Comparison of ENCODE assay signal across 8 mouse cellular contexts in the genomic region with DNA sequence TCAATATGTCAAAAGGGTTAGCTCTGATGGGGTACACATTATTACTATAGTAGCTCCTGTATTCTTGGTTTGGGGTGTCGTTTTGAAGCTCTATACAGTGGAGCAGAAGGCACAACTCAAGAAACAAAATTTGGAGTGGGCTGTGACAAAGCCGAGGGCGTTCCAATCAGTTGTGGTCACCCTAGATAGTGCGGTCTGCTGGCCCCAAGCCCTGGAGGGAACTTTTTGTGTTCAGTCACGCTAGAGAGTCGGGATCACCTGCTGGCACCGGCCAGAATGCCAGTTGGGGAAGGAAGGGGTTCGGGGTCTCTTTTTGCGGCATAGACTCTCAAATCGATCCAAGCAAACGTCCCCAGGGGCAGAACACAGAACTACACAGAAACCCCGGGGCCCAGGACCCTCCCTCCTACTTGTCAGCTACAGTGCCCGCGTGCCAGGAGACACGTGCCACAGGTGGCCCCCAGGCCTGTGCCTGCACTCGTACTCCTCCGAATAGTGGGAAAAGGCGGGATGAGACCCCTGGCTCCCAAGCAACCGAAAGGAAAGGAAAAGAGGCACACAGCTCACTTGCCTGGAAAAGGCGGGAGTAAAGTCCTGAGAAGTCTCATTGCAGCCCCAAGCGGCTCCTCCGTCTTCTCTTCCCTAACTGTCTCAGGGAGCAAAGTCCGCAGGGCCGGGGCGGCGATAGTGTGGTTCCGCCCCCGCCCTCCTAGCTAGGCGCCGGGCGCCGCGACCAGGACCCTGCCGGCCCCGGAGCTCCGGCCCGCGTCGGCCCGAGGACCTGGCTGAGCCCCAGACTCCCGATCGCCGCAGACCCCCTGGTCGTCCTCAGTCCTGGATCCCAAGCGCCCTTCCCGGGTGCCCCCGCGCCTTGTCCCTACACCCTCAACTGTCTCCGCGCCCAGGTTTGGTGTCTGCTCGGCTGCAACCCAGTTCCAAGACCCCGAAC. TPM values are rescaled to one million over a fixed set of nuclear protein-coding genes. Genes with fewer than 3 reads are reported as not detected.
DNase-seq lines count a peak whose midpoint lies in the region; ATAC-seq lines count a peak whose summit lies in the region.

No protein-coding gene starts in this region.

- H3K27ac ChIP-seq in embryonic facial prominence, embryonic 11.5 days (replicated peaks; ENCODE audit: low read depth, low read length), result peak overlapping the region; percentile 77
- H3K27ac ChIP-seq in heart, embryonic 12.5 days (ENCODE audit: poor library complexity, severe bottlenecking), result peak overlapping the region; percentile 76
- H3K27ac ChIP-seq in kidney, embryonic 16.5 days (ENCODE audit: low read length), result peak overlapping the region; percentile 96

- H3K9ac ChIP-seq in embryonic facial prominence, embryonic 11.5 days (replicated peaks; ENCODE audit: low read length), result peak overlapping the region; percentile 94
- peak overlapping the region; percentile 93 for H3K9ac ChIP-seq in heart, embryonic 12.5 days
- peak overlapping the region; percentile 96 for H3K9ac ChIP-seq in kidney, embryonic 16.5 days (replicated peaks; ENCODE audit: low read length)

- peaks cover 5% of the 10 kb centered on the region for H3K4me1 ChIP-seq in embryonic facial prominence, embryonic 11.5 days (ENCODE audit: control insufficient read depth, insufficient read depth, low read length)
- H3K4me1 ChIP-seq in heart, embryonic 12.5 days (replicated peaks), result peaks cover 27% of the 10 kb centered on the region
- peaks cover 43% of the 10 kb centered on the region for H3K4me1 ChIP-seq in kidney, embryonic 16.5 days (ENCODE audit: insufficient read depth, low read length)

- DNase-seq in right cerebral cortex, postnatal 4 days, result peak; percentile 49
- DNase-seq in right cerebral cortex, postnatal 25 days, result no peak
- DNase-seq in embryonic facial prominence, embryonic 11.5 days (ENCODE audit: low spot score), result peak; percentile 69
- peak; percentile 66 for DNase-seq in lung, postnatal 36 days
- DNase-seq in retina, postnatal 1 day, result peak; percentile 64
- DNase-seq in T-cell, adult 2 months (ENCODE audit: low spot score), result no peak

- H3K4me3 ChIP-seq in embryonic facial prominence, embryonic 11.5 days (ENCODE audit: low read depth, low read length), result peak overlapping the region; percentile 73
- peak overlapping the region; percentile 89 for H3K4me3 ChIP-seq in heart, embryonic 12.5 days
- H3K4me3 ChIP-seq in kidney, embryonic 16.5 days (ENCODE audit: low read length), result peak overlapping the region; percentile 78

- WGBS in embryonic facial prominence, embryonic 11.5 days, result 1% methylated on average over 50 of the region's 52 CpGs
- 1% methylated on average over 46 of the region's 52 CpGs for WGBS in heart, embryonic 12.5 days
- WGBS in kidney, embryonic 16.5 days, result under 1% methylated on average over 50 of the region's 52 CpGs

- peak overlapping the region; percentile 90 for H3K4me2 ChIP-seq in embryonic facial prominence, embryonic 11.5 days (ENCODE audit: low read depth, low read length)
- peak overlapping the region; percentile 95 for H3K4me2 ChIP-seq in heart, embryonic 12.5 days
- peak overlapping the region; percentile 87 for H3K4me2 ChIP-seq in kidney, embryonic 16.5 days (replicated peaks; ENCODE audit: low read depth, low read length)

- H3K27me3 ChIP-seq in embryonic facial prominence, embryonic 11.5 days (ENCODE audit: control insufficient read depth, insufficient read depth, low read length), result no peaks in the 10 kb centered on the region
- H3K27me3 ChIP-seq in heart, embryonic 12.5 days (replicated peaks), result peaks cover 26% of the 10 kb centered on the region
- no peaks in the 10 kb centered on the region for H3K27me3 ChIP-seq in kidney, embryonic 16.5 days (ENCODE audit: insufficient read depth, low read length)

- ATAC-seq in embryonic facial prominence, embryonic 11.5 days (replicated peaks; ENCODE audit: insufficient number of reproducible peaks, low FRiP score, low TSS enrichment, low read depth), result peak; percentile 76
- ATAC-seq in heart, embryonic 12.5 days (ENCODE audit: insufficient number of reproducible peaks, low FRiP score), result peak; percentile 77
- ATAC-seq in kidney, embryonic 16.5 days (ENCODE audit: low FRiP score, low TSS enrichment), result peak; percentile 91

- H3K36me3 ChIP-seq in embryonic facial prominence, embryonic 11.5 days (replicated peaks; ENCODE audit: control insufficient read depth, insufficient read depth, low read depth, low read length), result no peaks in the 10 kb centered on the region
- H3K36me3 ChIP-seq in heart, embryonic 12.5 days, result 0 out of 2 replicates have a peak, but pooled peaks cover 3% of the 10 kb centered on the region
- peaks cover 8% of the 10 kb centered on the region for H3K36me3 ChIP-seq in kidney, embryonic 16.5 days (ENCODE audit: insufficient read depth, low read length)

- H3K9me3 ChIP-seq in embryonic facial prominence, embryonic 11.5 days (replicated peaks; ENCODE audit: control insufficient read depth, low read length), result no peaks in the 10 kb centered on the region
- peaks cover 4% of the 10 kb centered on the region; the same call in 1 of the 2 replicates for H3K9me3 ChIP-seq in heart, embryonic 12.5 days (replicated peaks)
- no peaks in the 10 kb centered on the region; the same call in 1 of the 2 replicates for H3K9me3 ChIP-seq in kidney, embryonic 16.5 days (ENCODE audit: low read length)

RNA-seq across cellular contexts. Expression of a gene that starts 0.6 kb away (rescaled TPM):
- 14.9 and 15.6 TPM in 2 replicates for polyA plus RNA-seq in embryonic facial prominence, embryonic 11.5 days (2014; fragmentation: Nextera tagmentation; extraction: Ambion mirVana)
- polyA plus RNA-seq in heart, embryonic 12.5 days (2016; fragmentation: Nextera tagmentation; extraction: Ambion mirVana), result 16.7 and 17.6 TPM in 2 replicates
- 31.5 and 32.7 TPM in 2 replicates for polyA plus RNA-seq in kidney, embryonic 16.5 days (2015; fragmentation: Nextera tagmentation; extraction: Ambion mirVana)

Comparison
In these comparisons a context has a peak if more than half of its experiments do, and no peak if none do; other contexts are left out.
1. DNase-seq: peak in right cerebral cortex, postnatal 4 days (single experiment), embryonic facial prominence, embryonic 11.5 days (single experiment), lung, postnatal 36 days (single experiment) and retina, postnatal 1 day (single experiment); none in right cerebral cortex, postnatal 25 days (single experiment) and T-cell, adult 2 months (single experiment).
2. Peak in every context shown above with its lines, with median percentiles within 50 percentile points of each other: ATAC-seq, H3K27ac ChIP-seq, H3K4me2 ChIP-seq, H3K4me3 ChIP-seq and H3K9ac ChIP-seq.